Mouse (Mus musculus) CH12.LX (cell line): ENCODE measurements around the gene Slc9a9. TPM values are rescaled to one million over a fixed set of nuclear protein-coding genes. Genes with fewer than 3 reads are reported as not detected.

Source experiments
- DNase-seq: peaks from one replicate; pipeline ENCODE4 v3.0.0-alpha.2; 2013; ENCODE audit errors: extremely low read depth
- H3K27ac ChIP-seq: 2 replicates; pipeline ENCODE4 v1.5.1; 2012; ENCODE audit warnings: low read depth, mild to moderate bottlenecking, control low read depth, moderate library complexity; ENCODE audit not compliant: insufficient read depth
- H3K27me3 ChIP-seq: replicated peaks from 2 replicates; pipeline ENCODE3; 2012; ENCODE audit warnings: inconsistent platforms
- H3K36me3 ChIP-seq, 2 experiments: replicated peaks in 1 of 2; 2 replicates each; pipeline versions ENCODE3 to v1.6.1; 2012; ENCODE audit warnings: inconsistent platforms in 1 of 2, low read length in 1 of 2, mild to moderate bottlenecking in 1 of 2, mixed read lengths in 1 of 2, moderate library complexity in 1 of 2; ENCODE audit not compliant: control insufficient read depth in 1 of 2, insufficient read depth in 1 of 2
- H3K4me1 ChIP-seq, 2 experiments: 2 replicates each; pipeline ENCODE4 v1.6.1; 2012; ENCODE audit warnings: inconsistent platforms in 1 of 2, moderate library complexity in 1 of 2; ENCODE audit not compliant: insufficient read depth in 2 of 2, control insufficient read depth in 1 of 2
- H3K4me2 ChIP-seq: 2 replicates; pipeline ENCODE4 v1.6.1; 2012; ENCODE audit warnings: low read depth, mild to moderate bottlenecking, control low read depth; ENCODE audit not compliant: poor library complexity, insufficient read depth, severe bottlenecking
- H3K4me3 ChIP-seq, 3 experiments: fragments of 150-350 bp in 1 of 3; sonication (generic) in 1 of 3; replicated peaks in 1 of 3; 2 replicates each; pipeline versions ENCODE3 to v1.5.1; 2011 to 2012; ENCODE audit warnings: low read depth in 2 of 3, low read length in 2 of 3, mild to moderate bottlenecking in 2 of 3, moderate library complexity in 2 of 3, control low read depth in 1 of 3, improper control_type of control experiment in 1 of 3, inconsistent platforms in 1 of 3, mixed read lengths in 1 of 3; ENCODE audit not compliant: poor library complexity in 1 of 3
- H3K79me2 ChIP-seq: replicated peaks from 2 replicates; pipeline ENCODE4 v1.6.1; 2012; ENCODE audit warnings: mild to moderate bottlenecking, moderate library complexity; ENCODE audit not compliant: control insufficient read depth, poor library complexity, insufficient read depth, severe bottlenecking; ENCODE audit errors: extremely low read depth
- H3K9ac ChIP-seq: 2 replicates; pipeline ENCODE4 v1.6.1; 2012; ENCODE audit warnings: low read depth, mild to moderate bottlenecking, control low read depth, moderate library complexity; ENCODE audit not compliant: insufficient read depth
- H3K9me3 ChIP-seq: replicated peaks from 2 replicates; pipeline ENCODE3; 2012; ENCODE audit warnings: low read length, inconsistent platforms, mixed read lengths
- CHD2 ChIP-seq: IDR thresholded peaks from 2 replicates; pipeline ENCODE4 v1.6.1; 2011; ENCODE audit warnings: low read length, improper control_type of control experiment
- CTCF ChIP-seq, 2 experiments: IDR thresholded peaks in 1 of 2; conservative IDR thresholded peaks in 1 of 2; 2 replicates each; pipeline ENCODE4 v1.5.1; 2011 to 2012; ENCODE audit warnings: low read depth in 2 of 2, low read length in 2 of 2, improper control_type of control experiment in 1 of 2, inconsistent platforms in 1 of 2, mild to moderate bottlenecking in 1 of 2, moderate library complexity in 1 of 2
- ELF1 ChIP-seq: IDR thresholded peaks from 2 replicates; pipeline ENCODE4 v1.6.1; 2014; ENCODE audit warnings: low read depth, mild to moderate bottlenecking, inconsistent platforms, low read length, improper control_type of control experiment
- GABPA ChIP-seq: IDR thresholded peaks from 2 replicates; pipeline ENCODE4 v1.6.1; 2012; ENCODE audit warnings: low read depth, low read length, improper control_type of control experiment, inconsistent platforms; ENCODE audit not compliant: insufficient replicate concordance
- HCFC1 ChIP-seq: IDR thresholded peaks from 2 replicates; pipeline ENCODE4 v1.6.1; 2012; ENCODE audit warnings: low read depth, mild to moderate bottlenecking, inconsistent platforms, low read length, improper control_type of control experiment
- IRF4 ChIP-seq: IDR thresholded peaks from 2 replicates; pipeline ENCODE4 v1.6.1; 2014; ENCODE audit warnings: low read depth, mild to moderate bottlenecking, inconsistent platforms, low read length, improper control_type of control experiment
- JUN ChIP-seq: IDR thresholded peaks from 2 replicates; pipeline ENCODE4 v1.6.1; 2011; ENCODE audit warnings: low read depth, mild to moderate bottlenecking, low read length, improper control_type of control experiment, moderate library complexity; ENCODE audit not compliant: insufficient read depth
- JUND ChIP-seq: conservative IDR thresholded peaks from 2 replicates; pipeline ENCODE4 v1.6.1; 2011; ENCODE audit warnings: low read depth, low read length, improper control_type of control experiment
- KAT2A ChIP-seq: IDR thresholded peaks from 2 replicates; pipeline ENCODE4 v1.6.1; 2012; ENCODE audit warnings: low read length, improper control_type of control experiment, inconsistent platforms; ENCODE audit not compliant: insufficient replicate concordance
- MAFK ChIP-seq: IDR thresholded peaks from 2 replicates; pipeline ENCODE4 v1.6.1; 2011; ENCODE audit warnings: low read length, improper control_type of control experiment; ENCODE audit not compliant: insufficient replicate concordance
- MAX ChIP-seq: IDR thresholded peaks from 2 replicates; pipeline ENCODE4 v1.6.1; 2011; ENCODE audit warnings: low read length, improper control_type of control experiment
- MAZ ChIP-seq: IDR thresholded peaks from 2 replicates; pipeline ENCODE4 v1.6.1; 2012; ENCODE audit warnings: low read depth, mild to moderate bottlenecking, inconsistent platforms, low read length, improper control_type of control experiment, moderate library complexity
- MEF2A ChIP-seq: IDR thresholded peaks from 2 replicates; pipeline ENCODE4 v1.6.1; 2014; ENCODE audit warnings: low read depth, mild to moderate bottlenecking, inconsistent platforms, low read length, improper control_type of control experiment, borderline replicate concordance
- MYC ChIP-seq: IDR thresholded peaks from 2 replicates; pipeline ENCODE4 v1.6.1; 2011; ENCODE audit warnings: low read depth, mild to moderate bottlenecking, improper control_type of control experiment, low read length
- NELFE ChIP-seq: IDR thresholded peaks from 2 replicates; pipeline ENCODE4 v1.6.1; 2011; ENCODE audit warnings: low read depth, low read length, improper control_type of control experiment
- PAX5 ChIP-seq: IDR thresholded peaks from 2 replicates; pipeline ENCODE4 v1.6.1; 2012; ENCODE audit warnings: low read length, inconsistent platforms, mixed read lengths
- POLR2A ChIP-seq: IDR thresholded peaks from 2 replicates; pipeline ENCODE4 v1.6.1; 2011; ENCODE audit warnings: low read depth, mild to moderate bottlenecking, improper control_type of control experiment, low read length
- RAD21 ChIP-seq: IDR thresholded peaks from 2 replicates; pipeline ENCODE4 v1.6.1; 2011; ENCODE audit warnings: low read depth, mild to moderate bottlenecking, low read length, improper control_type of control experiment, moderate library complexity
- RCOR1 ChIP-seq: conservative IDR thresholded peaks from 2 replicates; pipeline ENCODE4 v1.6.1; 2012; ENCODE audit warnings: low read depth, mild to moderate bottlenecking, inconsistent platforms, low read length, improper control_type of control experiment
- SIN3A ChIP-seq: IDR thresholded peaks from 2 replicates; pipeline ENCODE4 v1.6.1; 2012; ENCODE audit warnings: low read length, improper control_type of control experiment, inconsistent platforms
- TBP ChIP-seq: conservative IDR thresholded peaks from 2 replicates; pipeline ENCODE4 v1.6.1; 2011; ENCODE audit warnings: low read depth, low read length, improper control_type of control experiment
- UBTF ChIP-seq: IDR thresholded peaks from 2 replicates; pipeline ENCODE4 v1.6.1; 2012; ENCODE audit warnings: low read depth, mild to moderate bottlenecking, inconsistent platforms, low read length, improper control_type of control experiment, moderate library complexity
- ZC3H11A ChIP-seq: IDR thresholded peaks from 2 replicates; pipeline ENCODE4 v1.6.1; 2012; ENCODE audit warnings: low read depth, mild to moderate bottlenecking, inconsistent platforms, low read length, improper control_type of control experiment
- ZMIZ1 ChIP-seq: IDR thresholded peaks from 2 replicates; pipeline ENCODE4 v1.6.1; 2012; ENCODE audit warnings: low read depth, mild to moderate bottlenecking, inconsistent platforms, low read length, improper control_type of control experiment
- ZNF384 ChIP-seq: IDR thresholded peaks from 2 replicates; pipeline ENCODE4 v1.6.1; 2012; ENCODE audit warnings: low read depth, low read length, improper control_type of control experiment, inconsistent platforms
- dilution Hi-C: fragments of 300-500 bp; cut with MboI; formaldehyde crosslinking; loops from 2 replicates; pipeline ENCODE4 v1.14.3; 2020; ENCODE audit warnings: low sequenced_read_pairs; ENCODE audit not compliant: extremely low pct_unique_long_range_greater_than_20kb, extremely low pct_ligation_motif_present
- in situ Hi-C: fragments of 300-500 bp; cut with MboI; formaldehyde crosslinking; loops from 3 replicates; pipeline ENCODE4 v1.14.3; 2019; ENCODE audit warnings: low sequenced_read_pairs, low pct_ligation_motif_present, low pct_unique_long_range_greater_than_20kb, mixed read lengths
- polyA plus RNA-seq: library from polyadenylated mRNA; unstranded; fragments of >175 nt; gene quantifications from 2 replicates; pipeline ENCODE4 v1.2.1, GENCODE M21; 2012; ENCODE audit warnings: low read depth; ENCODE audit not compliant: insufficient read length
- total RNA-seq, 2 experiments: library from RNA; depleted of rRNA; stranded (reverse); fragments of 300-350 nt in 1 of 2; fragments of >200 nt in 1 of 2; gene quantifications; 2 replicates each; pipeline ENCODE4 v1.2.3; 2012 to 2014

The Slc9a9 gene
- total and polyA plus RNA-seq, 3 experiments: not detected

GRCm38 (mm10) chr9:94969131-94969530 lies 299.4 kb downstream of the Slc9a9 start:
- H3K4me2 ChIP-seq: no peak overlapping the region
- H3K79me2 ChIP-seq: no peaks in the 10 kb centered on the region
- H3K9ac ChIP-seq: no peak overlapping the region
- H3K27ac ChIP-seq: no peak overlapping the region
- no peak for DNase-seq
- H3K27me3 ChIP-seq: no peaks in the 10 kb centered on the region
- peaks cover 49% of the 10 kb centered on the region for H3K9me3 ChIP-seq
- H3K36me3 ChIP-seq: no peaks in the 10 kb centered on the region
- dilution Hi-C loops: no loop called here
- no peaks in the 10 kb centered on the region for H3K4me1 ChIP-seq
- no peak overlapping the region for H3K4me3 ChIP-seq
- in situ Hi-C loops: no loop called here
- TF ChIP-seq KAT2A (no peak), MAFK (no peak), CHD2 (no peak), JUN (no peak), MEF2A (no peak), GABPA (no peak), ZMIZ1 (no peak), POLR2A (no peak), ZC3H11A (no peak), MAX (no peak)
- TF ChIP-seq, all 38 proteins: peak for 0

GRCm38 (mm10) chr9:94972021-94972420 lies 302.3 kb downstream of the Slc9a9 start:
- in situ Hi-C loops: no loop called here
- TF ChIP-seq JUND (no peak), TBP (no peak), UBTF (no peak), MEF2A (no peak), GABPA (no peak), SIN3A (no peak), RAD21 (no peak), ELF1 (no peak), HCFC1 (no peak), MAZ (no peak), MYC (no peak), POLR2A (no peak), PAX5 (no peak), RCOR1 (no peak), ZNF384 (no peak), MAFK (no peak), CHD2 (no peak), NELFE (no peak), IRF4 (no peak), CTCF (conservative IDR thresholded peaks at IDR 0.05 in 1 of 2, IDR thresholded peaks at IDR 0.05 in 1 of 2; ENCODE audit: low read depth in 2 of 2, low read length in 2 of 2) (no peak)
- TF ChIP-seq, all 38 proteins: peak for 0
- Histone ChIP-seq H3K79me2 (no peaks in the 10 kb centered on the region), H3K27me3 (no peaks in the 10 kb centered on the region), H3K4me3 (no peak overlapping the region), H3K9me3 (peaks cover 43% of the 10 kb centered on the region), H3K4me1 (no peaks in the 10 kb centered on the region), H3K9ac (no peak overlapping the region), H3K4me2 (no peak overlapping the region), H3K36me3 (no peaks in the 10 kb centered on the region), H3K27ac (no peak overlapping the region)
- dilution Hi-C loops: no loop called here
- DNase-seq: no peak
